Mouse (Mus musculus) embryo, embryonic 9.5 days (tissue): ENCODE results near the gene 1700015F17Rik.

Experiments used
- DNase-seq: peaks from one replicate; pipeline ENCODE4 v3.0.0-alpha.2; 2017; ENCODE audit errors: extremely low spot score

Gene 1700015F17Rik

GRCm38 (mm10) chr5:5479043-5479442 lies at the start of gene 1700015F17Rik:
TSS of gene 1700015F17Rik (minus strand) at chr5:5479143.
- no peak for DNase-seq

DNA sequence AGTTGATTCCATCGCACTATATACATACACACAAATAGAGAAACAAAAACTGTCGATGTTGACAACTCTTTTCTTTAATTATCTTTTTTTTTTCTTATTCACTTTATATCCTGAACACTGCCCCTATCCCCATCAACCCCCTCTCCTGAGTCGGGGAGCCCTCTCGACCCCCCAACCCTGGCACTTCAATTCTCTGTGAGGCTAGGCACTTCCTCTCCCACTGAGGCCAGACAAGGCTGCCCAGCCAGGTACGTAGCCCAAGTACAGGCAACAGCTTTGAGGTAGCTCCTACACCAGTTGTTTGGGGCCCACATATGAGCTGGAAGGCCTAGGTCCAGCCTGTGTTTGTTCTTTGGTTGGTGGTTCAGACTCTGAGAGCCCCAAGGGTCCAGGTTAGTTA lies 36.5 kb upstream of the 1700015F17Rik start:
- no peak for DNase-seq

DNA sequence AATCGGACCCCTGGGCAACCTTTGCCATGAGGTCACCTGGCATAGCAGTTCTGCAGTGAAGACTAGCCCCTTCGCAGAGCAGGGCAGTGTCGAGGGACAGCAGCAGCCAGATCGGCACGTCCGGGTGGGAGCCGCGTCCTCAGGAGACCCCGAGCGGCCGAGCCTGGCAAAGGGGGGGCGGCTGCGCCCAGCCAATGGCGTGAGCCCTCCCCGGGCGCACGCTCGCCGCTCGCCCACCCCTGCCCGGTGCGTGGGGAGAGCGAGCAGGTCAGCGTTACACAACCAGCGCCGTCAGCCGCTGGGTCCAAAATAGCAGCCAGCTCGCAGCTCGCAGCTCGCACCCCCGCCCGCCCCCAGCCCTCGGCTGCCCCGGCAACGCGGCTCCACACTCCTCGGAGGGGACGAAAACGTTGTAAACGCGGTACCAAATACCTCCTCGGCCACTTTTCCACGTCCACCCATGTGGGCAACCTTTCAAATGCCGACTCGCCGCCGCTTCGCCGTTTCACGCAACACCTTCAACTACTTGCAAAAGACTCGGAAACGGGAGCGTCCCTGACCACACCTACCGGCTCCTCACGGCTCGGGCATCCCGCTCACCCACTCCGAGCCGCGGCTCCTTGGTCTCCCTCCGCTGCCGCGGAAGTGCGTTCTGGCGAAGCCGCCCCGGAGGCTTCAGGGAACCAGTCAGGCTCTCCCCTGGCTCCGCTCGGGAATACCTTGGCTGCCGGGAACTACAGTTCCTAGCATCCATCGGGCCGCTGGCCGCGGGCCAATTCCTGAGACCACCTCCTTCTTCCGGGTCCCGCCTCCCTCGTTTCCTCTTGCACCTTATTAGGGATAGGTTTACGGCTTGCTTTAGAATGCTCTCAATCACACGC lies 35.5 kb upstream of the 1700015F17Rik start, which contains the start of gene Cldn12:
Cldn12 (minus strand) TSS at position 763 of the 881 bp plus-strand sequence.
- peak; percentile 90 for DNase-seq

DNA sequence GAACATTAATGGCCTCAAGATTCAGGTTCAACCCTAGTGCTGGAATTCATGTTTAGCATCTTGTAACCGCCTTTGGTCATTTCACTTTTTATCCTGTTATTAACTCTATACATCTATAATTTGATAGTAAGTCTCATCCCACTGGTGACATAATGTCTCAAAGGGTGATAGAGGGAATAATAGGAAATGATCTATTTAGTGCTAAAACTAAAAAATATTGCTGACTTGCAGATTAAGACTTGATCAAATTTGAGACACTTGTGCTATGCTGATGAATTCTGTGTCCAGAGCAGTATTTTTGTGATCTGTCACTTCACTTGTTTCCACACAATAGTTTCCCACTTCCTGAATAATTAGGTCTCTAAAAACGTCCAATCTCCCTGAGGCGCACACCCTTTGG lies 32.5 kb upstream of the 1700015F17Rik start:
- DNase-seq, result no peak

DNA sequence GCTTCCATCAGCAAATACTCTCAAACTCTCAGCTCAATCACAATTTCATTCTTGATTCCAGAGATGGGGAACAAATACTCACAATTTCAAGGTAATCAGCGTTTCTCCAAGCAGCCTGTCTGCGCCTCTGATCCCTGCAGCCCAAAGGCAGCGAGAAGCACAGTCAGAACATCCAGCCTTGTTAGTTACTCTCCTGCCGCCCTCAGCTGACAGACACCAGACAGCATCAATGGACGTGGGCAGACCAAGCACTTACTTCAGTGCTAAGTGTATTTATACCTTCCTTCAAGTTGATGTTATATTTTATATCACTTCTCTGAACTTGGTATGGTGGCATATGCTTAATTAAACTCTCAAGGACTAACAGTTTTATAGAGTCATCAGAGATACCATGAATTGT lies 32.0 kb upstream of the 1700015F17Rik start:
- no peak for DNase-seq

DNA sequence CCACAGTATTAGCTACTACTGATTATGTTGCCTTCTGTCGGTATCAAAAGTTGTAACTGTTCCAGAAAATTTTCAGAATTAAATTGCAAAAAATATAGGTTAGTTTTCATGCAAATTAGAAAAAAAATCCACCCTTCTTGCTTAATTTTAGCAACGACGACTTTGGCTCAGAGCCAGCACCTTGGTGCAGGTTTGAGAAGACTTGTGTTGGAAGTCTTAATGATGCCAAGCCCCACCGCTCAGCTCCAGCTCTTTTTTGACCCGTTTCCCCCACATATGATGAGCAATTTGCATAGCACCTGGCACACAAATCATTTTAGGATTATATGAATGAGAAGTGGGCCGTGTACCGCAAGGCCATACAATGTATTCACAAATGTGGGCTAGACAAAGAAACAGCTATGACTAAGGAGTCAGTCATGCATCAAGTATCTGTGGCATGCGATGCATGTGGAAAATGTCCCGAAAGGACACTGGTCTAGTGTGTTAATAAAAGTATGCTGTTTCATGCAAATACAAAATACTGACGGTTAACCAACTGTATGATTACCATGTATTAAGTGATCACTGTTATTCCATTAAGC lies 31.5 kb upstream of the 1700015F17Rik start:
- no peak for DNase-seq

- no peak for DNase-seq
Measured at GRCm38 (mm10) chr5:5508231-5508630, 29.3 kb upstream of the 1700015F17Rik start.

GRCm38 (mm10) chr5:5507701-5508225 lies 28.8 kb upstream of the 1700015F17Rik start:
- DNase-seq, result peak; percentile 61

- DNase-seq, result no peak
Measured at GRCm38 (mm10) chr5:5504456-5504855, 25.5 kb upstream of the 1700015F17Rik start.

- no peak for DNase-seq
Measured at GRCm38 (mm10) chr5:5503381-5503780, 24.4 kb upstream of the 1700015F17Rik start.

- no peak for DNase-seq
Measured at GRCm38 (mm10) chr5:5501583-5501982, 22.6 kb upstream of the 1700015F17Rik start.

GRCm38 (mm10) chr5:5496393-5496792 lies 17.4 kb upstream of the 1700015F17Rik start:
- DNase-seq, result no peak

DNA sequence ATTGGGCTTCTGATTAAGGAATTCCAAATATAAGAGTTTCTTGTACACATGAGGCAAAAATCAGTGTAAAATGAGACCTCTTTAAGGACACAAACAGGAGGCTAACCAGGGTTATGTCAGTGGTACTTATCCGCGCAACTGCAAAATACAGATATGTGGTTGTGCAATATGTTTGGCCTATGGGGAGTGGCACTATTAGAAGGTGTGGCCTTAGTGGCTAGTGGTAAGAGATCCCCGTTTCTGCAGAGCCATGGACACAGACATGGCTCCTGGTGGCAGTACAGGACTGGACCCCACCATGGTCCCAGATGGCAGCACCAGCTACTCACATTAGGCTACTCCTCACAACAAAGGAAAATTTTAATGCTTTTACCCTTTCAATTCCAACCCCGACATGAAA lies 16.1 kb upstream of the 1700015F17Rik start:
- DNase-seq, result no peak

DNA sequence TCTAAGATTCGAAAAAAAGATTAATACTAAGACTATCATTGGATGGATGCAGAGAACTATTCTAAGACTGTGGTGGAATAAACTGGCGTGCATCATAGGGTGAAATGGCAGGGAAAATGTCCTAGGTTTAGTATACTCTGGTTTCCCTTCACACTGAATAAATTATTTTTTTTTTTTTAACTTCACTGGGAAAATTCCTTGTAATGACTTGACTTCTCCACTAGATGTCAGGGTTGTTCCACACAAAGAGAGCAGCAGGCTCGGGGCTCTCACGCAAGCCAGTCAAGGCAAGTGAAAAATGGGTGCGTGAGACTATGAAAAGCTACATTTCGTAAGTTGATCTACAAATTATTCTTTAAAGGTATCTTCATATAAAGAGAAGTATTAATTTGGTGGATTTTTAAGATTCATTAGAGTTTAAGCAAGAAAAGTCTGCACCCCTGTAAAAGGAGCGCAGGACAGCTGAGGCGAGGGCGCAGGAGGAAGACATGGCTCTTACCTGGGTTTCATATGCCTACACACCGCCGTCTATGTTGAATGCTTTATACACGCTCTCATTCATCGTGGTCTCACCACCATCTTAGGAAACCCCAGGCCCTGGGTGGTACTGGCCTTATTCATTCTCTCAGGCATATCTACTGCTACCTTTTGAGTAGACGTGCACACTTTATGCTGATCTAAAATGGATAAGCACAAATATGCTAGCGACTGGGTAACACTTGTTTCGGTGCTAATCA lies 15.5 kb upstream of the 1700015F17Rik start:
- peak; percentile 49 for DNase-seq

GRCm38 (mm10) chr5:5492163-5492562 lies 13.2 kb upstream of the 1700015F17Rik start:
- DNase-seq, result no peak

DNA sequence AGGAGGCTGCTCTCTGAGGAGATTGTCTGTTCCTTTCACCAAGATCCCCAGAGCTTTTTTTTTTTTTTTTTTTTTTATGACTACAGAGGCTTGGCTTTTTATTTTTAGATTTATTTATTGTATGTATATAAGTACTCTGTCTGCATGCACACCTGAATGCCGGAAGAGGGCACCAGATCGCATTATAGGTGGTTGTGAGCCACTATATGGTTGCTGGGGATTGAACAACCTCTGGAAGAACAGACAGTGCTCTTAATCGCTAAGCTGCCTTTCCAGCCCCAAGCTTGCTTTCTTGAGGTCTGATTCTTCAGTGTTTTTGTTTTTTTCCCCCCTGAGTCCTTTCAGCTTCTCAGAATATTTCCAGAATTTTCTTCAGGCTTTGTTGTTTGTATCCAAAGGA lies 7.1 kb upstream of the 1700015F17Rik start:
- DNase-seq, result no peak

DNA sequence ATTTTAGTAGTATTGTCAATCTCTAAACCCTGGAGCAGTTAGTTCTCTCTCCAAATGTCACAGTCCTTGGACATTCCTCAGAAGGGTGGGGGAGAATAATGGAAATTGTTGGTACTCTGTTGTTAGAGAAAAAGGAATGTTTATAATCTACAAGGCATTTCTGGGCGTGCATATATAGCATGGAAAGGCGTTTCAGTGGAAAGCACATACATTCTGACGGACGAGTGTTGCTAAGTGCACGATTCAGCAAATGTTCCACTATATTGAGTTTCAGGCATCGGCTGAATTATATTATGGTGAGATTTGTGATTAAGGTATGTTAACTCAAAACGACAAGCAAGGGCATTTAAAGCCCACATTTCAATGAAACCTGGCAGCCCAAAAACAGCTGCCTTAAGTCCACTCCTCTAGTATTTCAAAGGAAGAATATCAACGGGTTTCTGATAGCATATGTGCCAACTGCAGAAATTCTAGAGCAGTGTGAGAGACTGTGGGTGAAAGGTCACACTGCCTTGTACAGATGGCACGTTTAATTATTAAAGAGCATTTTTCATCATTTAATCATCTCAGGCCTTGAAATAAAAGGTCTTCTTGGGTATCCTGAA lies 4.4 kb upstream of the 1700015F17Rik start:
- DNase-seq, result no peak

- peak; percentile 19 for DNase-seq
Measured at GRCm38 (mm10) chr5:5481662-5482061, 2.7 kb upstream of the 1700015F17Rik start.

DNA sequence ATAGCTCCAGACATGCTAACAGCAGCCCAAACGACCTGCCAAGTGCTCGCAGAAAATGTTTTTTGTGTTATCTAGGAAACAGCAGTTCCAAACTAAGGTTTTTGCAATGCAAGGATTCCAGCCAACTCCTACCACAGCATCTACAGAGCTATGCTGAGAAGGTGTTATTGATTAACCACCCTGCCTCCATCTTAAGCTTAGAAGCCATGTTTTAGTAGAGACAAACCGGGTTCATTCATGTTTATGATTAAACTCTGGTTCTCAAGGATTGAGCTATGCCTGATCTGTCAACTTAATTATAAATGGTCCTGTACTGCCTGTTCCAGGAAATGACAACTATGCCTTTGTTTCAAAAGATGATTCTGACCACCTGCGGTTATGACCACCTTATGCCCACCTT lies 2.8 kb downstream of the 1700015F17Rik start:
- no peak for DNase-seq

DNA sequence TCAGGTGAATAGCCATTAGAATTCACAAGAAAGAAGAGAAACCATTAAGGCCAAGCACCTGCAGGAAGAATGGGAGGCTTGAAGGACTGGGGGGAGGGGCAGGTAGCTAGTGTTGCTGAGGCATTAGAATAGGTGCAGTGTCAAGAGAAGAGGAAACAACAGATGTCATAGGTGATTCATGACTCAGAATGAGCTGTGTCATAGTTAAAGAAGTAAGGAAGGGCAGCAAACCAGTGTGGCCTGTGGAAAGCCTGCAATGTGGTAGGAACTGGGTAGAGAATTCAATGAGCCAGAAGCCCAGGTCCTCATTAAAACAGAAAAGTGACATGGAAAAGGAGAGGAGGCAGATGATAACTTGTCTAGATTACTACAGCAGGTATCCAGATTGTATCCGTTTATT lies 13.7 kb downstream of the 1700015F17Rik start:
- DNase-seq, result no peak

- no peak for DNase-seq
Measured at GRCm38 (mm10) chr5:5431746-5432438, 47.1 kb downstream of the 1700015F17Rik start.
